Mouse (Mus musculus): ENCODE measurements around the gene Capn5. TPM values are rescaled to one million over a fixed set of nuclear protein-coding genes. Genes with fewer than 3 reads are reported as not detected.

Gene Capn5
- polyA plus RNA-seq, 1 experiment from 2014 or later = 9.4 TPM

DNA sequence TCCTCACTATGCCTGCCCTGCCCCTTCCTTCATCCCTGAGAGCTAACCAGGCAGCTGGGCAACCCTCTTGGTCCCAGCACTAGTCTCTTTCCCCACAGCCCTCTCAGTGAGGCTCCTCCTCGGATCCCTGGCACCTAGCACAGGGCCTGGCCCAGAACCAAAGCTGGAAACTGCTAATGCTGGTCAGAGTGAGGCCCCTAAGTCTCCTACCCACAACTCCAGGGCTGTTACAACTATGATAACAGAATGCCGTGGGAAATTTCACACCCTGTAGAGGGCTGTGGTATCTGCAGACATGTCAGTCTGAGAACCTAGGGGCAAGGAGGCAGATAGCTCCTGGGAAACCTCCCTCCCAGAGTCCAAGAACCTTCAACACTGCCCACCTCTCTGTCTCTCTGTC lies 37.5 kb downstream of the Capn5 start:
- Histone ChIP-seq H3K36me3 (no peaks in the 10 kb centered on the region), H3K27ac (peak overlapping the region; percentile 67; the same call in 1 of the 2 replicates), H3K4me3 (no peak overlapping the region), H3K4me1 (peaks cover 68% of the 10 kb centered on the region), H3K9me3 (no peaks in the 10 kb centered on the region), H3K27me3 (ENCODE audit: insufficient read depth, poor library complexity, severe bottlenecking) (no peaks in the 10 kb centered on the region)
- 14% methylated on average over 2 of the region's 2 CpGs for WGBS
- no peak for DNase-seq (ENCODE audit: low spot score)

DNA sequence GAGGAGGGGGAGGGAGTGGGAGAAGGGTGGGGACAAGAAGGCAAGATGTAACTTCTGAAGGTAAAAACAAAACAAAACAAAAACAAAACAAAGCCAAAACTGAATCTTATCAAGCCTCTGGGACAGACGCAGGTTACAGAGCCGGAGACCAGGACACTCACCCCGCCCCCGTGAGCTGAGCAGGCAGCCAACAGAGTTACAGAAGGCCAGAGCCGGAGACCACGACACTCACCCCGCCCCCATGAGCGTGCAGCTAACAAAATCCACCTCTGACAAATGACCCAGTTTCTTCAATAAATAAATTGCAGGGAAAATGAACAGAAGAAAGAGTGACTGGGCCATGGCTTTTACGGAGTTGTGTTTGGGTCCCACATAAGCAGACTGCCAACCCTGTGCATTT lies 38.9 kb downstream of the Capn5 start:
- H3K4me3 ChIP-seq = peak overlapping the region; percentile 18; the same call in 1 of the 2 replicates
- DNase-seq (ENCODE audit: low spot score) = no peak
- H3K27me3 ChIP-seq (ENCODE audit: insufficient read depth, poor library complexity, severe bottlenecking) = no peaks in the 10 kb centered on the region
- 0 out of 2 replicates have a peak, but pooled peaks cover 2% of the 10 kb centered on the region for H3K36me3 ChIP-seq
- WGBS = 13% methylated on average over 9 of the region's 9 CpGs
- peaks cover 58% of the 10 kb centered on the region for H3K4me1 ChIP-seq
- H3K9me3 ChIP-seq = no peaks in the 10 kb centered on the region
- peak overlapping the region; percentile 29; the same call in 1 of the 2 replicates for H3K27ac ChIP-seq

DNA sequence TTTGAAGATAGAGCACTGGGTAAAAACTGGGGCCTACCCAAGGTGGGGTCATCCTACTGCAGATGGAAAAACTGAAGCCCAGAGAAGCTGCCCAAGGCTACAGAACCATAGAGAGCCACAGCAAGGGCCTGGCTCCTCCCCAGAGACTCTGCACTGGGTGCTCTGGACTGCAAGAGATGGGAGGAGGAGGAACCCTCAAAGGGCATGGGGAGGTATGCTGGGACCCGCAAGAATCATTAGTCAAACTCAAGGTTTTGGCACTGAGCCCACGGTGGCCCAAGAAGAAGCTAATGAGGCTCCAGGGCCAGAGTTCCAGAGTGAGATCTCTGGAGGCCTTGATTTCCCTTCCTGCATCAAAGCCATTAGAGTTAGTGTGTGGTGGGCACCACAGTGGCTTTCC lies 40.1 kb downstream of the Capn5 start:
- 79% methylated on average over 2 of the region's 2 CpGs for WGBS
- Histone ChIP-seq H3K9me3 (no peaks in the 10 kb centered on the region), H3K27me3 (ENCODE audit: insufficient read depth, poor library complexity, severe bottlenecking) (no peaks in the 10 kb centered on the region), H3K4me1 (peaks cover 52% of the 10 kb centered on the region), H3K36me3 (0 out of 2 replicates have a peak, but pooled peaks cover 2% of the 10 kb centered on the region), H3K27ac (no peak overlapping the region; the same call in 1 of the 2 replicates), H3K4me3 (no peak overlapping the region)
- DNase-seq (ENCODE audit: low spot score) = no peak

DNA sequence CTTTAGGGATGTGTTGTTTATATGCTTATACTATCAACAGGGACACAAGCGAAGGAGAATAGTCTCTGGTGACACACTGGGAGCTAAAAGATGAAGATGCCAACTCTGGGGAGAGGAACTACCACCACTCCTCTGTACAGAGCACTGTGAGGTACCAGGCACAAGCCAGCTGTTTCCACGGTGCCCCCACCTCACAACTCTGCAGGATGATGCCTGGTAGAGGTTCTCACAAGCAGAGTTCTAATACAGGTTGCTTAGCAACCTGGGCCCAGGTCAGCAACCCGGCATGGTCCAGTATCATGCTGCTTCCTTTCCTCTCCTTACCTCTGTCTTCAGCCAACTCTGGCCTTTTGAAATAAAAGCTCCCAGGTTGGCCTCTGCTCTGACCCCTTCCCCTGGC lies 40.5 kb downstream of the Capn5 start:
- H3K27me3 ChIP-seq (ENCODE audit: insufficient read depth, poor library complexity, severe bottlenecking) = no peaks in the 10 kb centered on the region
- H3K36me3 ChIP-seq = 0 out of 2 replicates have a peak, but pooled peaks cover 2% of the 10 kb centered on the region
- 65% methylated on average over 3 of the region's 3 CpGs for WGBS
- no peak overlapping the region; the same call in 1 of the 2 replicates for H3K27ac ChIP-seq
- H3K4me1 ChIP-seq = peaks cover 49% of the 10 kb centered on the region
- DNase-seq (ENCODE audit: low spot score) = no peak
- no peaks in the 10 kb centered on the region for H3K9me3 ChIP-seq
- no peak overlapping the region for H3K4me3 ChIP-seq

DNA sequence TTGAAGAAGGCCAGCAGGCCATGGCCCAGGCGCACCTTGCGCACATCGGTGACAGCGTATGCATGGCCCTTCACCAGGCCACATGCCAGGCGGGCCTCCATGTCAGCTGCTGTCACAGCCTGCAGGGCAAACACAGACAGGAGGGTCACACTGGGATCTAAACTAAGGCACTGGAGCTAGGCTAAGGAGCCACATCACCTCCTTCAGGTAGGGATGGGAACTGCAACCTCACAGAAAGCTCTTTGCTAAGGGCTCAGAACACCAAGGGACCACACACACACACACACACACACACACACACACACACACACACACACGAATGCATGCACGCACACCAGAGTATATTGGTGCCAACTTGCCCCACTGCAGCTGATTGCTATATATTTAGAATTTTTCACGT lies 46.3 kb downstream of the Capn5 start:
- Histone ChIP-seq H3K27ac (no peak overlapping the region), H3K27me3 (ENCODE audit: insufficient read depth, poor library complexity, severe bottlenecking) (no peaks in the 10 kb centered on the region), H3K36me3 (peaks cover 6% of the 10 kb centered on the region; the same call in 1 of the 2 replicates), H3K4me3 (no peak overlapping the region), H3K9me3 (no peaks in the 10 kb centered on the region), H3K4me1 (no peaks in the 10 kb centered on the region; the same call in 1 of the 2 replicates)
- 91% methylated on average over 8 of the region's 8 CpGs for WGBS
- no peak for DNase-seq (ENCODE audit: low spot score)

DNA sequence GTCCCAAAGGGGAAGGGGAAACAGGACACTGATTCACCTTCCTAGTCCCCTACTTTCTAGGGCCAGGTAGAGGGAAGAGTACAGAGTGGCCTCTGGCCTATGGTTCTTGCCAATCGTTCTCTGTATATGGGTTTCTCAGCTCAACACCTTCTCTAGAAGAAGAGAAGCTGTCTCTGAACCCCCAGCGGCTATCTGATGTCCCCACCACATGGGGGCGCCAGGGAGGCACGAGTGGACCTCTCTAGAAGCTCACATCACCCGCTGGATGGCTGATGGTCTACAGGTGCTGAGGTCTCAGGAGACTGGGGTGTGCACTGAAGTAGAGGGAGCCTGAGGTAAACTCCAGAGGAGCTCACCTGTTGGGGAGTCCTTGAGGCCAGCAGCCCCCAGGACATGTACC lies 52.6 kb downstream of the Capn5 start:
- peaks cover 4% of the 10 kb centered on the region; the same call in 1 of the 2 replicates for H3K27me3 ChIP-seq (ENCODE audit: insufficient read depth, poor library complexity, severe bottlenecking)
- H3K27ac ChIP-seq = no peak overlapping the region
- no peak for DNase-seq (ENCODE audit: low spot score)
- peaks cover 7% of the 10 kb centered on the region; the same call in 1 of the 2 replicates for H3K36me3 ChIP-seq
- no peak overlapping the region for H3K4me3 ChIP-seq
- H3K4me1 ChIP-seq = peaks cover 28% of the 10 kb centered on the region
- WGBS = 40% methylated on average over 5 of the region's 5 CpGs
- no peaks in the 10 kb centered on the region for H3K9me3 ChIP-seq

DNA sequence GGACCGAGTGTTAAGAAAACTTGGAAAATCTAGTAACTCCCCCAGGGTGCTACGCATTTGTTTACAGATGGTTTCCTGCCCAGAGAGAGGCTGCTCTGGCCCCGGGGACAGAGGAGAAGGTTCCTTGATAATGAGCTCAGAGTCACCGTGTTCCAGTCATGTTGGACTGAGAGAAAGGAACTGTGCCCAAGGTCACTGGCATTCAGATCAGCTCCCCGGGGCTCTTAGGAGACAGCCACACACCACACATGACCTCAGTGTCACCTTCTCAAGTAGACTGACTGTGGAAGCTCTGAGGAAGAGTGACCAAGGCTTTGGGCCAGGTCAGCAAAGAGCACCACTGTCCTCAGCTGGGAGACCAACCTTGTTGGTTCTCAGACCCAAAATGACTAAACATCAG lies 53.4 kb downstream of the Capn5 start:
- WGBS = 38% methylated on average over 5 of the region's 5 CpGs
- no peak for DNase-seq (ENCODE audit: low spot score)
- peaks cover 3% of the 10 kb centered on the region; the same call in 1 of the 2 replicates for H3K36me3 ChIP-seq
- peaks cover 35% of the 10 kb centered on the region for H3K4me1 ChIP-seq
- H3K27ac ChIP-seq = no peak overlapping the region
- H3K9me3 ChIP-seq = no peaks in the 10 kb centered on the region
- peaks cover 4% of the 10 kb centered on the region; the same call in 1 of the 2 replicates for H3K27me3 ChIP-seq (ENCODE audit: insufficient read depth, poor library complexity, severe bottlenecking)
- no peak overlapping the region for H3K4me3 ChIP-seq

DNA sequence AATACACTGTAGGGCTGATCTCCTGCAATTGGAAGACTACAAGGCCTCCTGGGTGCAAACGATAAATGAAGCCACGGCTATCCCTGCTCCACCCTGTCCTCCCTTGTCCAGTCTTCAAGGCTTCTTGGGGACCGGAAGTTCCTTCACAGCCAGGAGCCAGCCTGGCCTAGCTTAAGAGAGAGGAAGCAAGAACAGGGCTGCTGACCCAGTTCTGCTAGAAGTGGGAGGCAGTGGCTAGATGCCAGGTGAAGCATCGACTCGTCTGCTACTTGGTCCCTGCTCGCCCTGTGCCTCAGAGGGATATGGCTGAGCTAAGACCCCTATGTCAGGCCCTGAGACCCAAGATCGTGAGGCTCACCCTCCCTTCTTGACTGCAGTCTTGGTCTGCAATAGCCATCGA lies 56.4 kb downstream of the Capn5 start:
- peaks cover 3% of the 10 kb centered on the region; the same call in 1 of the 2 replicates for H3K36me3 ChIP-seq
- H3K27me3 ChIP-seq (ENCODE audit: insufficient read depth, poor library complexity, severe bottlenecking) = peaks cover 11% of the 10 kb centered on the region
- 76% methylated on average over 8 of the region's 8 CpGs for WGBS
- H3K4me1 ChIP-seq = peaks cover 53% of the 10 kb centered on the region
- no peak overlapping the region for H3K4me3 ChIP-seq
- H3K27ac ChIP-seq = peak overlapping the region; percentile 30; the same call in 1 of the 2 replicates
- DNase-seq (ENCODE audit: low spot score) = no peak
- H3K9me3 ChIP-seq = no peaks in the 10 kb centered on the region

DNA sequence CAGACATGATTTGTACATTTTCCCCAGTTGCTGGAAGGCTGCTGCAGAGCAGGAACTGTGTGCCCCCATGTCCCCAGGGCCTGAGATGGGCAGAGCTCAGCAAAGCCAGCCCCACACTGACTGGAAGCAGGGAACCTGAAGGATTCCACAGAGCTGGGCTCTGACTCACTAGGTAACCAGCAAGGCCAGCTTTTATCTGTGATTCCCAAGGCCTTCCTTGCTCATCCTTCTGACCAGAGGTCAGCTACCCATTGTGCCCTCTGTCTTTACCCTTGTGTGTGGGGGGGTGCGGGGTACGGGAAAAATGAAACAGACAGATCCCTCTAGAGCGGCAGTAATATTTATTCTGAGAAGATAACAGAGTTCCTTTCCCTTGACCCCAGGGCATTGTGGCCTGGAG lies 56.8 kb downstream of the Capn5 start:
- H3K9me3 ChIP-seq = no peaks in the 10 kb centered on the region
- DNase-seq (ENCODE audit: low spot score) = no peak
- peaks cover 11% of the 10 kb centered on the region for H3K27me3 ChIP-seq (ENCODE audit: insufficient read depth, poor library complexity, severe bottlenecking)
- H3K36me3 ChIP-seq = peaks cover 3% of the 10 kb centered on the region; the same call in 1 of the 2 replicates
- 67% methylated on average over 3 of the region's 3 CpGs for WGBS
- H3K4me1 ChIP-seq = peaks cover 53% of the 10 kb centered on the region
- no peak overlapping the region for H3K27ac ChIP-seq
- no peak overlapping the region for H3K4me3 ChIP-seq

DNA sequence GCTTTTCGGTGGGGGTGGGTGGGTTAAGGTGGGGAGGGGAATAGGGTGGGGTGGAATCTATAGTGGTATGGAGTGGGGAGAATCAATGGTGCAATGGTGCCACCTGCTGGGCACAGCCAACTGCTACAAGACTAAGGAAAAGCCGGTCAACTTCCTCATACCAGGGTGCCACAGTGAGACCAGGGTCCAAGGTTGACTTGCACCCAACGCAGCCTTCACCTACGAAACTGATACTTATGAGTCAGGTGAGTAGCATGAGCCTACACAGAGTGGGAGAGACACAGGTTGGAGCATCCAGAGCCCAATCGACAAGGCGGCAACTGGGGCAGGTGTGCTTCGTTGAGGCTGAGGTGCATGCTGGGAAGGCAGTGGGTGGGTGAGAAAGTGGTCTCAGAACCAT lies 57.7 kb downstream of the Capn5 start:
- WGBS = 13% methylated on average over 6 of the region's 7 CpGs

DNA sequence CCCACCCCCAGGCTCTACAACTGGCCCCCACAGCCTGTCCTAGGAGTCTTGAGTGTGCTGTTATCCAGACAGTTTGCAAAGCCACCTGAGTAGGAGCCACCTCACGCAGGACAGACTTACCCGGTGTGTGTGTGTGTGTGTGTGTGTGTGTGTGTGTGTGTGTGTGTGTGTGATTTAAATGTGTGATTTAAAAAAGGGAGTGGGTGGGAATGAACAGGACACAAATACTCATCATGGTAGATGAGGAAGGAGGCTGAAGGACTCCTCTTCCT lies 58.2 kb downstream of the Capn5 start:
- H3K4me3 ChIP-seq = 0 out of 2 replicates have a peak overlapping the region, but pooled peaks have one; percentile 43
- WGBS = 61% methylated on average over 2 of the region's 2 CpGs

More for the DNA sequence above, 57.7 kb downstream of the Capn5 start:
- Histone ChIP-seq H3K27me3 (ENCODE audit: insufficient read depth, poor library complexity, severe bottlenecking) (peaks cover 14% of the 10 kb centered on the region), H3K4me3 (peak overlapping the region; percentile 43), H3K9me3 (no peaks in the 10 kb centered on the region), H3K27ac (peak overlapping the region; percentile 67), H3K36me3 (peaks cover 3% of the 10 kb centered on the region; the same call in 1 of the 2 replicates), H3K4me1 (peaks cover 56% of the 10 kb centered on the region)
- DNase-seq (ENCODE audit: low spot score) = peak; percentile 83

DNA sequence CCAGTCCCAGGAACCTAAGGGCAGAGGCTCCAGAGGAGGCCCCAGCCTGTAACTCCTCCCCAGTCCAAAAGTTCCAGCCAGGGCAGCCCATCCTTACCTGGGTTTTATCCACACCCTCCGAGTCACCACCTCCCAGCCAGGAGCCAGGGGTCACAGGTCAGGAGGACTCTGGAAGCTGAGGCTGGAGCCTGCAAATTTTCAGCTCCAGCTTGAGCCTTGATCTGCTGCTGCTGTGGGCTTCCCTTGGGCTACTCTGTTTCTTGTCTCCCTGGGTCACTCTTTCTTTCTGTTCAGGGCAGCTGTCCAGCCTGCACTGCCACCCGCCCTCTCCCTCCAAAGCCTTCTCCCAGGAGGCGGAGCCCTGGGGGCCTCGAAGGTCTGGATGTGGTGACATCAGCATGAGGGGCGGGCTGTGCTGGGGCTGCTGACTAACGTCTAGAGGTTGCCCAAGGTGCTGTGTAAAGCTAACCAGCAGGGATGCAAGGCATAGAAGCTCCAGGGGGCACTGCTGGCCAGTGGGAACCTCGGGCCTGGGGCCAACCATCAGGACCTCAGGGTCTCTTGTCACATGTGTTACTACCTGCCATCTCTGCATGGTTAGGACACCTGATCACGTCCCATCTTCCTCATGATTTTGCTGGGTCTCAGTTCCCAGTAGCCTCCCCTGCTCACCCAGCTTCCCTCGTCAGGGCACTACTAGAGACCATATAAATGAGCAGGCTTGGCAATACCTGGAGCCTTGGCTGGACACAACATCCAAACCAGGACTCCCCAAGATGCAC lies 58.7 kb downstream of the Capn5 start, which contains the start of gene Myo7a:
Gene Myo7a, minus strand, starts transcription at position 346 of the 782 bp plus-strand sequence.
- peaks cover 49% of the 10 kb centered on the region for H3K4me1 ChIP-seq
- peaks cover 3% of the 10 kb centered on the region; the same call in 1 of the 2 replicates for H3K36me3 ChIP-seq
- peak within 1 kb of the TSS; percentile 43 for H3K4me3 ChIP-seq
- H3K9me3 ChIP-seq = no peaks in the 10 kb centered on the region
- peaks cover 16% of the 10 kb centered on the region for H3K27me3 ChIP-seq (ENCODE audit: insufficient read depth, poor library complexity, severe bottlenecking)
- H3K27ac ChIP-seq = peak within 1 kb of the TSS; percentile 67
- DNase-seq (ENCODE audit: low spot score) = peak; percentile 85
- 27% methylated on average over 9 of the region's 9 CpGs for WGBS

More for the DNA sequence above, 58.2 kb downstream of the Capn5 start:
- peaks cover 16% of the 10 kb centered on the region for H3K27me3 ChIP-seq (ENCODE audit: insufficient read depth, poor library complexity, severe bottlenecking)
- H3K4me1 ChIP-seq = peaks cover 54% of the 10 kb centered on the region
- peak overlapping the region; percentile 37; the same call in 1 of the 2 replicates for H3K27ac ChIP-seq
- DNase-seq (ENCODE audit: low spot score) = no peak
- H3K36me3 ChIP-seq = peaks cover 3% of the 10 kb centered on the region; the same call in 1 of the 2 replicates
- H3K9me3 ChIP-seq = no peaks in the 10 kb centered on the region

DNA sequence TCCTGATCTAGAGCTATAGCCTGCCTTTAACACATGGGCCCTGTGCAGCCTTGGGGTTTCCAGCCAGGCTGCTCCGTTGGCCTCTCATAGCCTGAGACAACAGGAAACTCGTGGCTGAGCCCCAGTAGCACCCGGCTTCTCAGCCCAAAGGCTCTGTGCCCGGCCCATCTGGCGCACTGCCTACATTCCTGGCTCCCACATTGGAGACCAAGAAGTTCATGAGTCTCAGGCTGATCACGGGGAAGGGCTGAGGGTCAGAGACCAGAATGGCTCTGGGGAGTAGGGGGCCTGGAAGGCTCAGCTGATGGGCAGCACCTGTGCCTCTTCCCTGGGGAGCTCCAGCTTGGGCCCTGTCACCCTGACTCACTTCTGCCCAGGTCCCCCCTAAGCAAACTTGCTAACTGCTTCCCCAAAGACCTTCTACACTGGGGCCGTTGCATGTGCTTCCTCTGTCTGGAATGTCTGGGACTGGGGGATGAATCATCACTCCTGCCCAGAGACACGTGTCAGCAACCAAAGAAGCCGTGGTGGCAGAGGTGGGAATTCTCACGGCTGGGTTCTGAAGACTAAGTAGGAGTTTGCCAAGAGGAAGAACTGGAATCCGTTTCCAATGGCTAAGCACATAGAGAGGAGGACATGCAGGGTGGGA lies 60.9 kb downstream of the Capn5 start:
- WGBS = 52% methylated on average over 11 of the region's 11 CpGs
- Histone ChIP-seq H3K9me3 (no peaks in the 10 kb centered on the region), H3K36me3 (no peaks in the 10 kb centered on the region), H3K27me3 (ENCODE audit: insufficient read depth, poor library complexity, severe bottlenecking) (peaks cover 26% of the 10 kb centered on the region), H3K27ac (no peak overlapping the region), H3K4me3 (no peak overlapping the region), H3K4me1 (peaks cover 45% of the 10 kb centered on the region)
- DNase-seq (ENCODE audit: low spot score) = no peak

Measured in heart, embryonic 10.5 days (tissue).